8 mouse cellular contexts compared by ENCODE assay signal in genomic region chr3:121263205-121263548, GRCm38 (mm10). TPM values are rescaled to one million over a fixed set of nuclear protein-coding genes. Genes with fewer than 3 reads are reported as not detected.
DNase-seq lines count a peak whose midpoint lies in the region; ATAC-seq and TF ChIP-seq lines count a peak whose summit lies in the region.

No protein-coding gene starts in this region.

- ATAC-seq in embryonic facial prominence, embryonic 11.5 days (replicated peaks; ENCODE audit: insufficient number of reproducible peaks, low FRiP score, low TSS enrichment, low read depth), result no peak
- ATAC-seq in heart, embryonic 14.5 days (ENCODE audit: insufficient number of reproducible peaks, insufficient read depth, low FRiP score, low read depth), result no peak
- peak; percentile 37 for ATAC-seq in lung, postnatal 0 days

- peaks cover 21% of the 10 kb centered on the region for H3K27me3 ChIP-seq in embryonic facial prominence, embryonic 11.5 days (ENCODE audit: control insufficient read depth, insufficient read depth, low read length)
- H3K27me3 ChIP-seq in heart, embryonic 14.5 days (ENCODE audit: control insufficient read depth, insufficient read depth, low read length), result peaks cover 42% of the 10 kb centered on the region
- H3K27me3 ChIP-seq in lung, postnatal 0 days (replicated peaks; ENCODE audit: insufficient read depth, low read length), result peaks cover 31% of the 10 kb centered on the region

- H3K36me3 ChIP-seq in embryonic facial prominence, embryonic 11.5 days (replicated peaks; ENCODE audit: control insufficient read depth, insufficient read depth, low read depth, low read length), result no peaks in the 10 kb centered on the region
- H3K36me3 ChIP-seq in heart, embryonic 14.5 days (ENCODE audit: control insufficient read depth, insufficient read depth, low read length), result no peaks in the 10 kb centered on the region
- H3K36me3 ChIP-seq in lung, postnatal 0 days (ENCODE audit: insufficient read depth, low read length), result no peaks in the 10 kb centered on the region

- DNase-seq in urinary bladder, postnatal 14 days (ENCODE audit: low spot score), result peak; percentile 67
- no peak for DNase-seq in urinary bladder, postnatal 4 days (ENCODE audit: low spot score in 2 of 2)
- DNase-seq in embryonic facial prominence, embryonic 11.5 days (ENCODE audit: low spot score), result peak; percentile 58
- peak; percentile 75 for DNase-seq in kidney, postnatal 10 days
- peak; percentile 66 for DNase-seq in lung, postnatal 0 days (ENCODE audit: low spot score)
- DNase-seq in right cerebral cortex, postnatal 14 days, result peak; percentile 36
- DNase-seq in natural killer cell, adult 2 months (ENCODE audit: low spot score in 2 of 2), result no peak

- H3K9ac ChIP-seq in embryonic facial prominence, embryonic 11.5 days (replicated peaks; ENCODE audit: low read length), result peak overlapping the region; percentile 71
- peak overlapping the region; percentile 73 for H3K9ac ChIP-seq in heart, embryonic 14.5 days (ENCODE audit: low read length)
- no peak overlapping the region for H3K9ac ChIP-seq in lung, postnatal 0 days (replicated peaks; ENCODE audit: low read depth)

- no peaks in the 10 kb centered on the region for H3K4me1 ChIP-seq in embryonic facial prominence, embryonic 11.5 days (ENCODE audit: control insufficient read depth, insufficient read depth, low read length)
- H3K4me1 ChIP-seq in heart, embryonic 14.5 days (ENCODE audit: control insufficient read depth in 2 of 2, insufficient read depth in 2 of 2, low read length in 2 of 2), result peaks cover 4 to 13% of the 10 kb centered on the region in 2 experiments; a peak in 3 of 4 replicates
- peaks cover 3% of the 10 kb centered on the region; the same call in 1 of the 2 replicates for H3K4me1 ChIP-seq in lung, postnatal 0 days (ENCODE audit: insufficient read depth, low read depth, low read length)

- TF ChIP-seq CTCF in lung, postnatal 0 days (IDR thresholded peaks at IDR 0.05), result no peak

- H3K4me2 ChIP-seq in embryonic facial prominence, embryonic 11.5 days (ENCODE audit: low read depth, low read length), result peak overlapping the region; percentile 100
- H3K4me2 ChIP-seq in heart, embryonic 14.5 days (ENCODE audit: low read length), result peak overlapping the region; percentile 99
- H3K4me2 ChIP-seq in lung, postnatal 0 days (replicated peaks; ENCODE audit: low read depth, low read length), result peak overlapping the region; percentile 97

- H3K9me3 ChIP-seq in embryonic facial prominence, embryonic 11.5 days (replicated peaks; ENCODE audit: control insufficient read depth, low read length), result no peaks in the 10 kb centered on the region
- H3K9me3 ChIP-seq in heart, embryonic 14.5 days (ENCODE audit: control insufficient read depth, low read length), result no peaks in the 10 kb centered on the region
- H3K9me3 ChIP-seq in lung, postnatal 0 days (ENCODE audit: low read length), result no peaks in the 10 kb centered on the region

- no peak for TF ChIP-seq EP300 in lung, postnatal 0 days (IDR thresholded peaks at IDR 0.05)

- 2% methylated on average over 20 of the region's 20 CpGs for WGBS in embryonic facial prominence, embryonic 11.5 days
- 2% methylated on average over 20 of the region's 20 CpGs for WGBS in heart, embryonic 14.5 days
- WGBS in lung, postnatal 0 days, result 2% methylated on average over 20 of the region's 20 CpGs

- H3K4me3 ChIP-seq in embryonic facial prominence, embryonic 11.5 days (ENCODE audit: low read depth, low read length), result peak overlapping the region; percentile 67
- peak overlapping the region; percentile 72 to 76 for H3K4me3 ChIP-seq in heart, embryonic 14.5 days (ENCODE audit: control insufficient read depth in 1 of 2, insufficient read depth in 1 of 2, low read depth in 1 of 2, low read length in 2 of 2)
- H3K4me3 ChIP-seq in lung, postnatal 0 days (ENCODE audit: low read depth, low read length), result peak overlapping the region; percentile 58

- H3K27ac ChIP-seq in embryonic facial prominence, embryonic 11.5 days (replicated peaks; ENCODE audit: low read depth, low read length), result no peak overlapping the region
- no peak overlapping the region for H3K27ac ChIP-seq in heart, embryonic 14.5 days (replicated peaks in 1 of 2; ENCODE audit: control insufficient read depth in 1 of 2, insufficient read depth in 1 of 2, low read depth in 2 of 2, low read length in 2 of 2)
- H3K27ac ChIP-seq in lung, postnatal 0 days (ENCODE audit: low read length), result no peak overlapping the region

RNA-seq across cellular contexts. Expression of gene Tmem56, which starts 19.7 kb away (rescaled TPM):
- 0.90 and 1.6 TPM in 2 replicates for polyA plus RNA-seq in embryonic facial prominence, embryonic 11.5 days (2014; fragmentation: Nextera tagmentation; extraction: Ambion mirVana)
- 1.3 and 1.5 TPM in 2 replicates for polyA plus RNA-seq in heart, embryonic 14.5 days (2014; fragmentation: Nextera tagmentation; extraction: Ambion mirVana)
- polyA plus RNA-seq in lung, postnatal 0 days (2015; fragmentation: Nextera tagmentation; extraction: Ambion mirVana), result 1.5 and 2.1 TPM in 2 replicates

RNA-seq across cellular contexts. Expression of gene Alg14, which starts 28.4 kb away (rescaled TPM):
- 35.4 and 35.6 TPM in 2 replicates for polyA plus RNA-seq in embryonic facial prominence, embryonic 11.5 days (2014; fragmentation: Nextera tagmentation; extraction: Ambion mirVana)
- polyA plus RNA-seq in heart, embryonic 14.5 days (2014; fragmentation: Nextera tagmentation; extraction: Ambion mirVana), result 41.9 and 43.7 TPM in 2 replicates
- 33.4 and 36.6 TPM in 2 replicates for polyA plus RNA-seq in lung, postnatal 0 days (2015; fragmentation: Nextera tagmentation; extraction: Ambion mirVana)

Comparison
In these comparisons a context has a peak if more than half of its experiments do, and no peak if none do; other contexts are left out.
1. DNase-seq: peak in urinary bladder, postnatal 14 days (single experiment), embryonic facial prominence, embryonic 11.5 days (single experiment), kidney, postnatal 10 days (single experiment), lung, postnatal 0 days (single experiment) and right cerebral cortex, postnatal 14 days (single experiment); none in urinary bladder, postnatal 4 days (0 of 2) and natural killer cell, adult 2 months (0 of 2).
2. Peak in every context shown above with its lines, with median percentiles within 50 percentile points of each other: H3K4me2 ChIP-seq and H3K4me3 ChIP-seq.